Mouse (Mus musculus) hindbrain, embryonic 14.5 days (tissue): Measurements from ENCODE around the gene Iqcd. TPM values are rescaled to one million over a fixed set of nuclear protein-coding genes. Genes with fewer than 3 reads are reported as not detected.

Source experiments
- ATAC-seq: fragments of 200-750 bp; cut with Nextera tagmentation; 2 replicates; pipeline ENCODE4 v1.8.0; 2017; ENCODE audit warnings: moderate number of reproducible peaks, mild to moderate bottlenecking, moderate TSS enrichment, moderate library complexity; ENCODE audit not compliant: low FRiP score
- DNase-seq: peaks from one replicate; pipeline ENCODE4 v3.0.0-alpha.2; 2015; ENCODE audit warnings: low spot score
- H3K27ac ChIP-seq: fragments of 300-500 bp; sonication (generic); 2 replicates; pipeline ENCODE4 v1.5.1; 2014; ENCODE audit warnings: mild to moderate bottlenecking, moderate library complexity
- H3K27me3 ChIP-seq: fragments of 300-500 bp; sonication (generic); 2 replicates; pipeline ENCODE4 v1.6.1; 2014; ENCODE audit warnings: mild to moderate bottlenecking, low read length, mixed read lengths; ENCODE audit not compliant: control insufficient read depth, insufficient read depth
- H3K36me3 ChIP-seq: fragments of 300-500 bp; sonication (generic); replicated peaks from 2 replicates; pipeline ENCODE4 v1.6.1; 2014; ENCODE audit not compliant: control insufficient read depth, insufficient read depth
- H3K4me1 ChIP-seq: fragments of 300-500 bp; sonication (generic); replicated peaks from 2 replicates; pipeline ENCODE4 v1.6.1; 2014; ENCODE audit warnings: antibody characterized with exemption, low read length, mixed read lengths; ENCODE audit not compliant: control insufficient read depth, insufficient read depth
- H3K4me2 ChIP-seq: fragments of 300-500 bp; sonication (generic); replicated peaks from 2 replicates; pipeline ENCODE4 v1.6.1; 2014; ENCODE audit warnings: mild to moderate bottlenecking, moderate library complexity
- H3K4me3 ChIP-seq: fragments of 300-500 bp; sonication (generic); replicated peaks from 2 replicates; pipeline ENCODE4 v1.5.1; 2014; ENCODE audit warnings: mild to moderate bottlenecking, low read length
- H3K9ac ChIP-seq: fragments of 300-500 bp; sonication (generic); 2 replicates; pipeline ENCODE4 v1.6.1; 2014
- H3K9me3 ChIP-seq: fragments of 300-500 bp; sonication (generic); 2 replicates; pipeline ENCODE4 v1.6.1; 2016; ENCODE audit warnings: low read length; ENCODE audit not compliant: control insufficient read depth
- WGBS: fragments of 180-500 bp; shearing (Covaris S2); extraction: QIAGEN DNeasy Blood & Tissue Kit; methylation state at CpG from one replicate; pipeline ENCODE4 v1.1.7; 2014; 5-methylcytosine and 5-hydroxymethylcytosine counted together
- polyA plus RNA-seq: library from polyadenylated mRNA; unstranded; fragments of >200 nt; fragmentation: Nextera tagmentation; extraction: Ambion mirVana; gene quantifications from 2 replicates; pipeline ENCODE4 v1.2.1, GENCODE M21; 2014

Gene Iqcd
- polyA plus RNA-seq, 1 experiment from 2014 or later: 1.9 TPM

DNA sequence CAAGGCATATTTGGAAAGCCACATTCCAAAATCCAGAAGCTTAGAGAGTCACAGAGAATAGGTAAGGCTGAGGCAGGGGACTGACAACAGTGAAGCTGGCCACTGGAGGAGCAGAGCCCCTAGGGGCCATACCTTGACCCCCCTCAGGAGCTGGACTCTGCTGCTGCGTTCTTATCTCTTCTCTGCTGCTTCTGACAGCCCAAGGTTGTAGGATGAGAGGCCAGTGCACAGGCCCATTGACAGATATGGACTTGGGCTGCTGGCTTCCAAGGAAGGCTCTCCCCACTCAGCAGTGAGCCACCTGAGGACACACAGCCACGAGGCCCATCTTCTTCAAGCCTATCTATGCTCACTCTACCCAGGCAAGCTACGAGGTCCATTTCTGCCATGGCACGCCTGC is 19.9 kb upstream of the Iqcd start:
- H3K27ac ChIP-seq: peak overlapping the region; percentile 92
- H3K4me2 ChIP-seq: peak overlapping the region; percentile 18; the same call in 1 of the 2 replicates
- peak overlapping the region; percentile 39; the same call in 1 of the 2 replicates for H3K9ac ChIP-seq
- no peak for ATAC-seq
- WGBS: 77% methylated on average over 4 of the region's 4 CpGs
- no peak overlapping the region for H3K4me3 ChIP-seq
- H3K36me3 ChIP-seq: no peaks in the 10 kb centered on the region
- H3K27me3 ChIP-seq: no peaks in the 10 kb centered on the region
- DNase-seq: no peak
- peaks cover 78% of the 10 kb centered on the region for H3K4me1 ChIP-seq
- H3K9me3 ChIP-seq: no peaks in the 10 kb centered on the region

DNA sequence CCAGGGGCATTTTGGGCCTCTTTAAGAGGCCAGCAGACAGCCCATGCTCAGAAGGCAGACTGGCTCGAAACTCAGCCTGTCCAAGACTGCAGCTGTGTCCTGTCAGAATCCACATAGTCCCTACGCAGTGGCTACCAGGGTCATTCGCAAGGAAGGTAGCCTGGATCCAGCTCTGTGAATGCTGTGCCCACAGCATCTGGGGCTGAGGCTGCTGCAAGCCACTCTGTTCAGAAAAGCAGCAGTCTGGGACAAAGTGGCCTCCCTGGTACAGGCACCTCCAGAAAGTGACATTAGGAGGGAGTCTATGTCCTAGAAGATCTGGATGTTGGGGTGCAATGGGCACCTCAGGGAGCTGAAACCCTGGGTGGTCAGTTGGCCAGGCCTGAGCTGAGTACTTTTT is 19.0 kb upstream of the Iqcd start:
- no peak for DNase-seq
- 94% methylated on average over 3 of the region's 3 CpGs for WGBS
- no peak overlapping the region for H3K9ac ChIP-seq

DNA sequence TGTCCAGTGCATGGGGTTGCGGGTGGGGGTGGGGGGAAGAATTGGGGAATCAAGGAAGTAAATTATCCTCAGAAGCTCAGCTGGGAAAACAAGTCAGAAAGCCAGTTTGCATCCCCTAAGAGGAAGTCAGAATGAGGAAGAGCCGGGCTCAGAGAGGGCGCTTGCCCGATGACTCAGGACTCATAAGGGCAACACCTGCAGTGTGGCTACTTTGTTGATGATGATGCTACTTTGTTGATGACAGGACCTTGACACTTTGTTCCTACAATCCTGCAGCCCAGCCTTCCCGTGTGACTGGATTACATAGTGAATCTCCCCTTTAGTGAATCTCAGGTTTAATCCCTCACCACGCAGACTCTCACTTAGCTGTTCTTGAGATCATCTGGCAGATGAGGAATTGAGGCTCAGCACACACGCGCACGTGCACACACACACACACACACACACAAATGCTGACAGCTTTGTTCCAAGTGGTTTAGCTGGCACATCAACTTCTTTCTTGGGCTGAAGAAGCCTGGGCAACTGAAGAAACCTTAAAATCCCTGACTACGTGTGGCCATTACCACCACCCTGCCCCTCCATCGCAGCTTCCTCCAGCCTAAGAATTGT is 18.4 kb upstream of the Iqcd start:
- 77% methylated on average over 11 of the region's 11 CpGs for WGBS
- Histone ChIP-seq H3K4me2 (no peak overlapping the region), H3K27me3 (no peaks in the 10 kb centered on the region), H3K36me3 (no peaks in the 10 kb centered on the region), H3K27ac (peak overlapping the region; percentile 59), H3K4me1 (peaks cover 67% of the 10 kb centered on the region), H3K9ac (no peak overlapping the region), H3K4me3 (no peak overlapping the region), H3K9me3 (no peaks in the 10 kb centered on the region)
- no peak for ATAC-seq
- DNase-seq: no peak

More for the DNA sequence above, 19.0 kb upstream of the Iqcd start:
- Histone ChIP-seq H3K9me3 (no peaks in the 10 kb centered on the region), H3K36me3 (no peaks in the 10 kb centered on the region), H3K27ac (0 out of 2 replicates have a peak overlapping the region, but pooled peaks have one; percentile 59), H3K4me2 (no peak overlapping the region), H3K4me3 (no peak overlapping the region), H3K27me3 (no peaks in the 10 kb centered on the region), H3K4me1 (peaks cover 73% of the 10 kb centered on the region)
- ATAC-seq: no peak

DNA sequence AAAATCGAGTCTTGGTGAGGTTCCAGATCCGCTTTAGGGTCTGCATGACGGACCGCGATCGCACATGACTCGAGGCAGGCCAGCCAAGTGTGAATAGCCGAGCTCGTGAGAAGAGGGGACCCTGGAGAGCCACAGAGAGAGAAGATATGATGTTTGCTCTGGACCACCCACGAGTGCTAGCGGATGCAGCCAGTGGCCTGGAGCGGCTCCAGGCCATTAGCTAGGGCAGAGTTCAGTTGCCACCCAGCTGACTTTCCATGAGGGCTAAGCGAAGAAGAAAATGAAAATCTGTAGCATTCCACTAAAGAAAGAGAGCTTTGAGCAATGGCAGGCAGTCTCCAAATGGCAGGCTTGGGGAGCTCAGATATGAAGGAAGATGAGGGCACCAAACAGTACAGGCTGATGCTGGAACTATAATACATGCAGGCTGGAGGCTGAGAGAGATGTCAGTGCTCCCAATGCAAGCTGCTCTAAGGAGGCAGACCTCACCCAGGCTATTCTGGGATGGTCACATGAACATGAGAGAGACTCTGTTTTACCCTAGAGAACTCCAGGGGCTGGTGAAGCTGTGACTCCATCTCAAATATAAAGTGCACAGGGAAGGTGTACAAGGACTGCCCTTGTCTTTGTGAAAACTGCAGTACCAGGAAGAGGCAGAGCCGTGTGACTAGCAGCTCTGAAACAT is 17.6 kb upstream of the Iqcd start:
- Histone ChIP-seq H3K9me3 (no peaks in the 10 kb centered on the region), H3K4me3 (no peak overlapping the region), H3K36me3 (no peaks in the 10 kb centered on the region), H3K27me3 (no peaks in the 10 kb centered on the region), H3K9ac (no peak overlapping the region; the same call in 1 of the 2 replicates), H3K27ac (peak overlapping the region; percentile 59), H3K4me2 (no peak overlapping the region), H3K4me1 (peaks cover 59% of the 10 kb centered on the region)
- ATAC-seq (no peak), DNase-seq (no peak)
- 39% methylated on average over 14 of the region's 14 CpGs for WGBS

DNA sequence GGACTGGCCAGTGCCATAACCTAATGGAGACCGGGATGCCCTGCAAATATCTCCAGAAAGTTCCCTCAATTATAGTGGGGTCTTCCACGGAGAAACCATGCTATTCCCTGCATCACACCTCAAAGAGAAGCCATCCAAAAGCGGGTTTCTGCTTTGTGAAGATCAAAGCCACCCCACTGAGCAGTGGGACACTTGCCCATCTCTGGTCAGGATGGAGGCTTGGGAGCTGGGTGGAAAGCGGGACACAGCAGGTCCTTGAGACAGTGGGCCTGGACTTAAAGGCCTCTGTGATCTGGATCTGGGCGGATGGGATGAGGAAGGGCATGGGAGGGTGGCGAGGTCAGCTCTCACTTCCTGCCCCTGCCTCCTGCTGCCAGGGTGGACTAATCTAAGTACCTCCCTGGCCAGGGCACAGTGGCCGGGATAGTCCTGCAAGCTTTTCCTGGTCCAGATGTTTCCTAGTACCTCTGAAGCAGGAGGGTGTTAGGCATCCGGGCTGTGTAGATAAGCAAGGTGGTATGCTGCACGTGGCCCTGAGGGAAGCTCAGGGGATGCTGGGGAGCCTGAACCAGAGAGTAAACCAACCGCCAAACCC is 14.2 kb upstream of the Iqcd start:
- Histone ChIP-seq H3K9ac (no peak overlapping the region), H3K27me3 (no peaks in the 10 kb centered on the region), H3K27ac (no peak overlapping the region), H3K4me1 (peaks cover 47% of the 10 kb centered on the region), H3K9me3 (no peaks in the 10 kb centered on the region), H3K4me2 (no peak overlapping the region), H3K4me3 (no peak overlapping the region), H3K36me3 (no peaks in the 10 kb centered on the region)
- DNase-seq (no peak), ATAC-seq (no peak)
- WGBS: 80% methylated on average over 10 of the region's 10 CpGs

DNA sequence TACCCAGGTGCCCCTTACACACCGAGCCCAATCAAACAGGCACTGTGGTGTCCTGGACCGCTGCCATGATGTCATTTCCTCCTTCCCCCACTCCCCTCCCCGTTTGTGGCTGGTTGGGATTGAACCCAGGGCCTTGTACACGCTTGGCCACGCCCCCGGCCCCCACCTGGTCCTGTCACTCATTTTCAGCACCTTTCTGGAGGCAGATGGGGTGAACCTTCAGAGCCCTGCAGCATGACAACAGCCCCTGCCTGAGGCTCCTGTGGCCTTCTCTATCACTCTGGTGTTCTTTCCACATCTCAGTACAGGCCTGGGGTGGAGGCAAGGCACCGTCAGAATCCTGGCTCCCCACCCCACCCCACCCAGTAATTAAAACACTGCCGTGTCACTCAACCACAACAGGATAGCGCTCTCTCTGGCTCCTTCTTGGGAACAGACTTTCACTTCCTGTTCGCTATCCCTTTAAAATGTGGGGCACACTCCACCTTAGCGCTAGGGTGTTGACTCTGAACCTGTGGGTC is 12.0 kb upstream of the Iqcd start:
- H3K4me1 ChIP-seq: peaks cover 33% of the 10 kb centered on the region
- H3K9me3 ChIP-seq: no peaks in the 10 kb centered on the region
- ATAC-seq: no peak
- no peak overlapping the region for H3K9ac ChIP-seq
- 81% methylated on average over 11 of the region's 11 CpGs for WGBS
- DNase-seq: no peak
- no peak overlapping the region for H3K4me3 ChIP-seq
- no peak overlapping the region for H3K27ac ChIP-seq
- no peak overlapping the region for H3K4me2 ChIP-seq
- no peaks in the 10 kb centered on the region for H3K27me3 ChIP-seq
- no peaks in the 10 kb centered on the region for H3K36me3 ChIP-seq

DNA sequence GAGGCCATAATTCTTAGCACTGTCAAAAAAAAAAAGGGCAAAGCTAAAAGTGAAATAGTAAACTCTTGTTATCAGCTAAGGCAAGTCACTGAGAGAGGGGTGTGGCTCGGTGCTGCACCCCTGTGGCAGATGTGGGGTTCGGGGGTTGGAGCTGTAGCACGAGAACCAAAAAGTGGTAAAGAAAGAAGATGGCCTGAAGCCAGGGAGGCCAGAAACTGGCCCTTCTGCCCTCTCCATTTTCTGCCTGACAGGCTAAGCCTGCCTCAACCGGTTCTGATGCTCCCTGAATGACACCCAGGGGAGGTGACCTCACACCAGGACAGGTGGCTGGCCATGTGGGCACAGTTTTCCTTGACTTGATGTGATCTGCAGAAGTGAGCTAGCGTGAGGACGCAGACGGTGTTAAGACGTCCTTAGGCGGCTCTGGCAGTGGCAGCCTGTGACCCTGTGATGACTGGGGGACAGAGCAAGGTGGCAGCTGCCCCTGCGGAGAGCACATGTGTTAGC is 10.8 kb upstream of the Iqcd start:
- Histone ChIP-seq H3K4me2 (no peak overlapping the region), H3K4me1 (peaks cover 29% of the 10 kb centered on the region), H3K27ac (peak overlapping the region; percentile 71), H3K4me3 (no peak overlapping the region), H3K9ac (no peak overlapping the region), H3K27me3 (no peaks in the 10 kb centered on the region), H3K36me3 (0 out of 2 replicates have a peak, but pooled peaks cover under 1% of the 10 kb centered on the region), H3K9me3 (no peaks in the 10 kb centered on the region)
- 55% methylated on average over 10 of the region's 10 CpGs for WGBS
- no peak for DNase-seq
- ATAC-seq: no peak

DNA sequence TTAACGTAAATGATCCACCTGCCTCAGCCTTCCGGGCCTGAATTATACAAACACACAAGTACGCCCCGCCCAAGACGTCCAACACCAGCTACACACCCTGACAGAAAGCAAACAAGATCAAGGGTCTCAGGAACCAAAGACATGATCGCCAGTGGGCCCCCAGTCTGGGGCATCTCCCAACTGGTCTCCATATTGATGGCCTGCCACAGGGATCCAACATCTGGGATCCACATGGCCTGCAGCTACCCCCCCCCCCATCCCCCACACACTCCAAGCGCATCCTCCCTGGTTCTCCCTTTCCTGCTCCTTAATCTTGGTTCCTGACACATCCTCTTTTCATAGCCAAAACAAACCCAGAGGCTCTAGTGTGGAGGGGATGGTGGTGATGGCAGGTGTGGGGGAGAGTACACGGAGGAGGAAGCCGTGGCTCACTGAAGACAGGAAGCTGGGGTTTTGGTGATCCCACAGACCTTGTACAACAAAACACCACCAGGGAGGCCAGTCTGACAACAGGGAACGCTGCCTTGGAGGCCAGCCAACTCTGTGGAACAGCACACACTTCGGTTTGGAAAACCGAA is 10.2 kb upstream of the Iqcd start:
- Histone ChIP-seq H3K4me2 (no peak overlapping the region), H3K4me1 (peaks cover 29% of the 10 kb centered on the region), H3K36me3 (peaks cover 6% of the 10 kb centered on the region; the same call in 1 of the 2 replicates), H3K27me3 (no peaks in the 10 kb centered on the region), H3K4me3 (no peak overlapping the region), H3K9me3 (no peaks in the 10 kb centered on the region), H3K27ac (peak overlapping the region; percentile 71), H3K9ac (no peak overlapping the region)
- 50% methylated on average over 12 of the region's 12 CpGs for WGBS
- DNase-seq: no peak
- no peak; the same call in 1 of the 2 replicates for ATAC-seq
